Mouse (Mus musculus): ENCODE results near the gene Actr5.

The Actr5 gene

GRCm38 (mm10) chr2:158684247-158684843 is 59.7 kb downstream of the Actr5 start:
- in situ Hi-C loops (cut with MboI; ENCODE audit: low sequenced_read_pairs), result no loop called here

GRCm38 (mm10) chr2:158684910-158685309 is 60.2 kb downstream of the Actr5 start:
- in situ Hi-C loops (cut with MboI; ENCODE audit: low sequenced_read_pairs), result no loop called here

GRCm38 (mm10) chr2:158686394-158686793 is 61.7 kb downstream of the Actr5 start:
- in situ Hi-C loops (cut with MboI; ENCODE audit: low sequenced_read_pairs), result no loop called here

GRCm38 (mm10) chr2:158687804-158688241 is 63.1 kb downstream of the Actr5 start:
- in situ Hi-C loops (cut with MboI; ENCODE audit: low sequenced_read_pairs), result no loop called here

Measured in CH12F3 (cell line).